Mouse (Mus musculus) liver, embryonic 14.5 days (tissue): ENCODE results near the gene Akt2. TPM values are rescaled to one million over a fixed set of nuclear protein-coding genes. Genes with fewer than 3 reads are reported as not detected.
A peak's percentile ranks its signal among the peaks of the same experiment; 100 is the strongest.

ENCODE experiments used
- ATAC-seq: fragments of 200-750 bp; cut with Nextera tagmentation; 2 replicates; pipeline ENCODE4 v1.8.0; 2017; ENCODE audit warnings: moderate number of reproducible peaks, mild to moderate bottlenecking, moderate library complexity; ENCODE audit not compliant: insufficient read depth
- DNase-seq, 3 experiments: peaks; one replicate each; pipeline ENCODE4 v3.0.0-alpha.2; 2012 to 2013; ENCODE audit warnings: low read depth in 3 of 3, low spot score in 3 of 3
- H3K27ac ChIP-seq: fragments of 300-500 bp; sonication (generic); 2 replicates; pipeline ENCODE4 v1.5.1; 2014; ENCODE audit warnings: moderate library complexity, mild to moderate bottlenecking, control low read depth, inconsistent platforms
- H3K27me3 ChIP-seq: fragments of 300-500 bp; sonication (generic); 2 replicates; pipeline ENCODE4 v1.6.1; 2014; ENCODE audit warnings: mild to moderate bottlenecking, low read length, moderate library complexity; ENCODE audit not compliant: control insufficient read depth, insufficient read depth
- H3K36me3 ChIP-seq: fragments of 300-500 bp; sonication (generic); replicated peaks from 2 replicates; pipeline ENCODE4 v1.6.1; 2014; ENCODE audit warnings: low read depth; ENCODE audit not compliant: control insufficient read depth, insufficient read depth
- H3K4me1 ChIP-seq, 2 experiments: fragments of 200-500 bp in 1 of 2; fragments of 300-500 bp in 1 of 2; sonication (generic) in 1 of 2; replicated peaks; 2 replicates each; pipeline ENCODE4 v1.6.1; 2012 to 2014; ENCODE audit warnings: antibody characterized with exemption in 1 of 2, inconsistent platforms in 1 of 2, low read length in 1 of 2; ENCODE audit not compliant: control insufficient read depth in 2 of 2, insufficient read depth in 2 of 2
- H3K4me2 ChIP-seq: fragments of 300-500 bp; sonication (generic); 2 replicates; pipeline ENCODE4 v1.6.1; 2014; ENCODE audit warnings: low read depth, mild to moderate bottlenecking, control low read depth, moderate library complexity
- H3K4me3 ChIP-seq, 2 experiments: fragments of 200-500 bp in 1 of 2; fragments of 300-500 bp in 1 of 2; sonication (generic) in 1 of 2; 2 replicates each; pipeline ENCODE4 v1.5.1; 2012 to 2014; ENCODE audit warnings: low read depth in 2 of 2, low read length in 2 of 2, mild to moderate bottlenecking in 2 of 2, control low read depth in 1 of 2, inconsistent platforms in 1 of 2, moderate library complexity in 1 of 2; ENCODE audit not compliant: insufficient read depth in 1 of 2
- H3K9ac ChIP-seq: fragments of 300-500 bp; sonication (generic); replicated peaks from 2 replicates; pipeline ENCODE4 v1.6.1; 2014; ENCODE audit warnings: mild to moderate bottlenecking, control low read depth, moderate library complexity
- H3K9me3 ChIP-seq: fragments of 300-500 bp; sonication (generic); 2 replicates; pipeline ENCODE4 v1.6.1; 2016; ENCODE audit warnings: low read length, mixed read lengths; ENCODE audit not compliant: control insufficient read depth
- CTCF ChIP-seq: IDR thresholded peaks from 2 replicates; pipeline ENCODE4 v1.5.1; 2016; ENCODE audit warnings: antibody characterized with exemption, low read depth, control low read depth
- EP300 ChIP-seq: IDR thresholded peaks from 2 replicates; pipeline ENCODE4 v1.6.1; 2016; ENCODE audit warnings: antibody characterized with exemption, low read depth
- WGBS: fragments of 180-500 bp; shearing (Covaris S2); extraction: QIAGEN DNeasy Blood & Tissue Kit; methylation state at CpG from one replicate; pipeline ENCODE4 v1.1.7; 2014; ENCODE audit not compliant: insufficient replicate concordance; 5-methylcytosine and 5-hydroxymethylcytosine counted together
- polyA plus RNA-seq, 2 experiments: library from polyadenylated mRNA; depleted of rRNA in 1 of 2; stranded (reverse) in 1 of 2; unstranded in 1 of 2; fragments of >200 nt; fragmentation: Nextera tagmentation in 1 of 2; extraction: Ambion mirVana in 1 of 2; gene quantifications; 2 replicates each; pipeline versions ENCODE4 v1.2.1 to v1.2.3; 2012 to 2014

Akt2 gene
- polyA plus RNA-seq, 2 experiments, result 21.5 to 23.2 TPM

DNA sequence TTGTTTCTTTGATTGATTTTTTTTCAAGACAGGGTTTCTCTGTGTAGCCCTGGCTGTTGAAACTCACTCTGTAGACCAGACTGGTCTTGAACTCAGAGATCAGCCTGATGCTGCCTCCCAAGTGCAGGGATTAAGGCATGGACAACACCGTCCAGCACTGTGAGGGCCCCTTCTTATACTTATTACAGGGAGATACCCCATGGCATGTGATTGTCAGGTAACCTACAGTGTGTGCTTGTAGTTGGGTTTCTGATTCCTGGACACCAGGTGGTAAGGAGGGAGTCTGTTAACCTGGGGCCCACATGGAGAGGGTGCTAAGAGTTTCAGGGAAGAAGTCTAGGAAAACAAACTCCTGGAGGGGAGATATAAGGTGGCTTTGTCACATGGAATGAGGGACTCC, 95.7 kb downstream of the Akt2 start:
- no peak for ATAC-seq
- Histone ChIP-seq H3K9me3 (no peaks in the 10 kb centered on the region), H3K4me3 (no peak overlapping the region), H3K36me3 (no peaks in the 10 kb centered on the region), H3K27ac (no peak overlapping the region), H3K4me1 (peaks cover 4% of the 10 kb centered on the region in 2 experiments; a peak in 2 of 4 replicates), H3K27me3 (no peaks in the 10 kb centered on the region), H3K4me2 (no peak overlapping the region), H3K9ac (no peak overlapping the region)
- TF ChIP-seq CTCF, result no peak
- TF ChIP-seq EP300, result no peak
- 51% methylated on average over 1 of the region's 1 CpGs for WGBS
- no peak for DNase-seq

GRCm38 (mm10) chr7:27687836-27688235, 96.5 kb downstream of the Akt2 start:
- WGBS, result 55% methylated on average over 3 of the region's 3 CpGs
- no peak overlapping the region for H3K4me3 ChIP-seq
- no peak for DNase-seq

DNA sequence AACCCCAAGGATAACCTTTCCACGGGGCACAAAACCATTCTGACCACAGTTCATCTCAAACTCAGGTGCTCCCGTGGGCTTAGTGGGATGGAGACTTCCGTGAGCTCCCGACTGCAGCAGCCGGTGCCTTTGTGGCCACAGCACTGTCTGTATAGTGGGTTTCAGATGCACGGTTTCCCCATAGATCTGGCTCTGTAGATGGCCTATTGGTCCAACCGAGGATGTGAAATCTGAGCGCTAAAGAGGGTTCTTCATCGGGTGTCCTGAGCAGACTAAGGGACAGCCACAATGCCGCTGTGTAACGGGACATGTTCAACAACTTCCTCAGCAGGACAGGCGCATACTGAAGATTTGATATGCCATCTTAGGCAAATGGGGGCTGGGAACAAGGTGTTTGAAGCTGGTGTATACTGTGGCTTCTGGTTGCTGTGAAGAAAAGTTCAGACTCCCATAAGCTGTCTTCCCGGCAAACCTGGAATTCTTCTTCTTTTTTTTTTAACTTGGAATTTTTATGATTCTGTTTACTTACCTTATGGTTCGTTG, 97.0 kb downstream of the Akt2 start:
- WGBS, result 26% methylated on average over 14 of the region's 14 CpGs
- no peak for ATAC-seq

More at GRCm38 (mm10) chr7:27687836-27688235, 96.5 kb downstream of the Akt2 start:
- no peaks in the 10 kb centered on the region for H3K36me3 ChIP-seq
- peak overlapping the region; percentile 83 for H3K4me2 ChIP-seq
- no peak overlapping the region for H3K9ac ChIP-seq
- H3K27ac ChIP-seq, result no peak overlapping the region
- no peaks in the 10 kb centered on the region for H3K27me3 ChIP-seq
- H3K4me1 ChIP-seq, result peaks cover 4% of the 10 kb centered on the region in 2 experiments; a peak in 2 of 4 replicates
- no peak for ATAC-seq
- TF ChIP-seq CTCF (no peak), EP300 (no peak)
- no peaks in the 10 kb centered on the region for H3K9me3 ChIP-seq

DNA sequence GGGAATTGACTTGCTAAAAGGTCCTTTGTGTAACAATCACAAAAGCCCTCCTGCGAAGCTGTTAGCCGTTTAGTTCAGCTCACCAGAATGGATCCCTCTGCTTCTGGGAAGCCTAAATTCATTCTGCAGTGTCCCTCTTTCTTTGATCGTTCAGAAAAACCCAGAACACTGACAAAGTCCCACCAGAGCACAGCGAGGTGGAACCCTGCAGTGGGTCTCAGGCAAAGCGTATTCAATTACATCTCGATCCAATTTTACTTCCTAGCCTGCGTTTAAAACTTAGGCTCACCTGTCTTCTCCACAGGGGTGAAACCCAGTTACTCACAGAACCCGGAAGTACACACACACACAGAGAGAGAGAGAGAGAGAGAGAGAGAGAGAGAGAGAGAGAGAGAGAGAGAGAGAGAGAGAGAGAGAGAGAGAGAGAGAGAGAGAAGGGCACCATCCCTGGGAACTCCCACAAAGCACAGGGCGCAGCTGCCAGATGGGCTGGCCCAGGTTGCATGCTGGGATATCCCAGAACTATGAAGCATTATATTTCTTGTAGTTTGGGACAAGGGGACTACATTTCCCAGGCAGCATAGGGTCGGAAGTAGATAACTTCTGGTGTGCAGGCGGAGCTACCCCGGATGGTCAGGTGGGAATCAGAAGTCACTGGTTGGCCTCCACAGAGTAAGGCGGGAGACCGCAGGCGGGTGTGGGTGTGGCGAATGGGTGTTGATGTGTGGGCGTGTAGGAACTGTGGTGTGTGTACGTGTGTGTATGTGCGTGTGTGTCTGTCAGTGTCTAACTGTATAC, 97.7 kb downstream of the Akt2 start, which contains the start of gene Zfp607b:
Gene Zfp607b (plus strand): TSS at position 526 of the 798 bp plus-strand sequence.
- ATAC-seq, result peak; percentile 99
- H3K4me3 ChIP-seq, result peak within 1 kb of the TSS; percentile 57 to 76
- peak within 1 kb of the TSS; percentile 38 for H3K27ac ChIP-seq
- H3K9ac ChIP-seq, result peak within 1 kb of the TSS; percentile 64
- no peaks in the 10 kb centered on the region for H3K36me3 ChIP-seq
- peak within 1 kb of the TSS; percentile 83 for H3K4me2 ChIP-seq
- no peaks in the 10 kb centered on the region for H3K9me3 ChIP-seq
- TF ChIP-seq EP300 (no peak), CTCF (no peak)
- peaks cover 4% of the 10 kb centered on the region in 2 experiments; a peak in 2 of 4 replicates for H3K4me1 ChIP-seq
- H3K27me3 ChIP-seq, result no peaks in the 10 kb centered on the region
- peak; percentile 92 to 96 (median 95) for DNase-seq
- WGBS, result 1% methylated on average over 19 of the region's 19 CpGs

More for the DNA sequence above, 97.0 kb downstream of the Akt2 start:
- Histone ChIP-seq H3K27me3 (no peaks in the 10 kb centered on the region), H3K4me2 (peak overlapping the region; percentile 83), H3K27ac (peak overlapping the region; percentile 38), H3K4me1 (peaks cover 4% of the 10 kb centered on the region in 2 experiments; a peak in 2 of 4 replicates), H3K4me3 (peak overlapping the region; percentile 57 to 76), H3K9ac (peak overlapping the region; percentile 64), H3K9me3 (no peaks in the 10 kb centered on the region), H3K36me3 (no peaks in the 10 kb centered on the region)
- DNase-seq, result no peak
- TF ChIP-seq CTCF, result no peak
- TF ChIP-seq EP300, result no peak

Other genes starting within 250 kb of the Akt2 start
- gene Shkbp1, start 235.5 kb upstream of the Akt2 start, polyA plus RNA-seq (2012; rRNA removed), result 19.1 and 24.7 TPM in 2 replicates
- 11.8 and 15.1 TPM in 2 replicates for gene Shkbp1, start 235.5 kb upstream of the Akt2 start, polyA plus RNA-seq (2014; fragmentation: Nextera tagmentation; extraction: Ambion mirVana)
- gene Gm20479, start 234.1 kb upstream of the Akt2 start, polyA plus RNA-seq (2012; rRNA removed), result 0.09 and 0.40 TPM in 2 replicates
- gene Gm20479, start 234.1 kb upstream of the Akt2 start, polyA plus RNA-seq (2014; fragmentation: Nextera tagmentation; extraction: Ambion mirVana), result not detected in 2 replicates
- 0.06 TPM in 2 replicates for gene Sptbn4, start 143.9 kb upstream of the Akt2 start, polyA plus RNA-seq (2012; rRNA removed)
- 0.05 and 0.06 TPM in 2 replicates for gene Sptbn4, start 143.9 kb upstream of the Akt2 start, polyA plus RNA-seq (2014; fragmentation: Nextera tagmentation; extraction: Ambion mirVana)
- 673 and 878 TPM in 2 replicates for gene Blvrb, start 143.6 kb upstream of the Akt2 start, polyA plus RNA-seq (2012; rRNA removed)
- 1,114 and 1,162 TPM in 2 replicates for gene Blvrb, start 143.6 kb upstream of the Akt2 start, polyA plus RNA-seq (2014; fragmentation: Nextera tagmentation; extraction: Ambion mirVana)
- gene Sertad3, start 117.8 kb upstream of the Akt2 start, polyA plus RNA-seq (2012; rRNA removed), result 22.6 and 24.0 TPM in 2 replicates
- gene Sertad3, start 117.8 kb upstream of the Akt2 start, polyA plus RNA-seq (2014; fragmentation: Nextera tagmentation; extraction: Ambion mirVana), result 22.5 and 25.3 TPM in 2 replicates
- gene Sertad1, start 104.6 kb upstream of the Akt2 start, polyA plus RNA-seq (2012; rRNA removed), result 9.9 and 13.5 TPM in 2 replicates
- gene Sertad1, start 104.6 kb upstream of the Akt2 start, polyA plus RNA-seq (2014; fragmentation: Nextera tagmentation; extraction: Ambion mirVana), result 19.7 and 20.3 TPM in 2 replicates
- gene Prx, start 92.2 kb upstream of the Akt2 start, polyA plus RNA-seq (2012; rRNA removed), result 0.55 and 0.73 TPM in 2 replicates
- gene Prx, start 92.2 kb upstream of the Akt2 start, polyA plus RNA-seq (2014; fragmentation: Nextera tagmentation; extraction: Ambion mirVana), result 0.23 and 0.29 TPM in 2 replicates
- gene Hipk4, start 68.3 kb upstream of the Akt2 start, polyA plus RNA-seq (2012; rRNA removed), result 0.49 and 0.50 TPM in 2 replicates
- 0.06 TPM in 1 of 2 replicates, not detected in the other for gene Hipk4, start 68.3 kb upstream of the Akt2 start, polyA plus RNA-seq (2014; fragmentation: Nextera tagmentation; extraction: Ambion mirVana)
- 48.9 and 55.9 TPM in 2 replicates for gene Pld3, start 38.3 kb upstream of the Akt2 start, polyA plus RNA-seq (2012; rRNA removed)
- 55.0 TPM in 2 replicates for gene Pld3, start 38.3 kb upstream of the Akt2 start, polyA plus RNA-seq (2014; fragmentation: Nextera tagmentation; extraction: Ambion mirVana)
- 13.8 and 14.9 TPM in 2 replicates for gene 2310022A10Rik, start 38.3 kb upstream of the Akt2 start, polyA plus RNA-seq (2012; rRNA removed)
- 12.7 and 14.6 TPM in 2 replicates for gene 2310022A10Rik, start 38.3 kb upstream of the Akt2 start, polyA plus RNA-seq (2014; fragmentation: Nextera tagmentation; extraction: Ambion mirVana)
- gene Ttc9b, start 62.4 kb downstream of the Akt2 start, polyA plus RNA-seq (2012; rRNA removed), result 0.05 TPM in 1 of 2 replicates, not detected in the other
- not detected in 2 replicates for gene Ttc9b, start 62.4 kb downstream of the Akt2 start, polyA plus RNA-seq (2014; fragmentation: Nextera tagmentation; extraction: Ambion mirVana)
- 3.4 and 3.5 TPM in 2 replicates for gene Map3k10, start 83.0 kb downstream of the Akt2 start, polyA plus RNA-seq (2012; rRNA removed)
- gene Map3k10, start 83.0 kb downstream of the Akt2 start, polyA plus RNA-seq (2014; fragmentation: Nextera tagmentation; extraction: Ambion mirVana), result 1.00 and 1.0 TPM in 2 replicates
- 0.11 and 0.19 TPM in 2 replicates for gene Zfp607b, start 97.8 kb downstream of the Akt2 start, polyA plus RNA-seq (2012; rRNA removed)
- gene Zfp607b, start 97.8 kb downstream of the Akt2 start, polyA plus RNA-seq (2014; fragmentation: Nextera tagmentation; extraction: Ambion mirVana), result 0.23 and 0.25 TPM in 2 replicates
- gene Zfp60, start 139.8 kb downstream of the Akt2 start, polyA plus RNA-seq (2012; rRNA removed), result 0.97 and 1.4 TPM in 2 replicates
- 3.1 and 4.5 TPM in 2 replicates for gene Zfp60, start 139.8 kb downstream of the Akt2 start, polyA plus RNA-seq (2014; fragmentation: Nextera tagmentation; extraction: Ambion mirVana)
- gene Zfp626, start 215.6 kb downstream of the Akt2 start, polyA plus RNA-seq (2012; rRNA removed), result 0.50 and 0.90 TPM in 2 replicates
- 0.55 and 0.71 TPM in 2 replicates for gene Zfp626, start 215.6 kb downstream of the Akt2 start, polyA plus RNA-seq (2014; fragmentation: Nextera tagmentation; extraction: Ambion mirVana)
- 0.42 and 0.68 TPM in 2 replicates for gene Zfp59, start 247.1 kb downstream of the Akt2 start, polyA plus RNA-seq (2012; rRNA removed)
- 1.5 and 1.9 TPM in 2 replicates for gene Zfp59, start 247.1 kb downstream of the Akt2 start, polyA plus RNA-seq (2014; fragmentation: Nextera tagmentation; extraction: Ambion mirVana)